Mouse (Mus musculus) kidney, embryonic 16.5 days (tissue): ENCODE data around the gene Pigx. TPM values are rescaled to one million over a fixed set of nuclear protein-coding genes. Genes with fewer than 3 reads are reported as not detected.

Experiments used
- ATAC-seq: fragments of 200-750 bp; cut with Nextera tagmentation; 2 replicates; pipeline ENCODE4 v1.8.0; 2017; ENCODE audit warnings: moderate TSS enrichment; ENCODE audit not compliant: low FRiP score, low TSS enrichment
- H3K27ac ChIP-seq: fragments of 300-500 bp; sonication (generic); 2 replicates; pipeline ENCODE4 v1.5.1; 2014; ENCODE audit warnings: low read length
- H3K27me3 ChIP-seq: fragments of 300-500 bp; sonication (generic); 2 replicates; pipeline ENCODE4 v1.6.1; 2014; ENCODE audit warnings: low read length, control low read depth, mixed read lengths; ENCODE audit not compliant: insufficient read depth
- H3K36me3 ChIP-seq: fragments of 300-500 bp; sonication (generic); 2 replicates; pipeline ENCODE4 v1.6.1; 2014; ENCODE audit warnings: low read length, control low read depth, mixed read lengths; ENCODE audit not compliant: insufficient read depth
- H3K4me1 ChIP-seq: fragments of 300-500 bp; sonication (generic); 2 replicates; pipeline ENCODE4 v1.6.1; 2014; ENCODE audit warnings: low read length, control low read depth, mixed read lengths; ENCODE audit not compliant: insufficient read depth
- H3K4me2 ChIP-seq: fragments of 300-500 bp; sonication (generic); replicated peaks from 2 replicates; pipeline ENCODE4 v1.6.1; 2014; ENCODE audit warnings: low read depth, low read length
- H3K4me3 ChIP-seq: fragments of 300-500 bp; sonication (generic); 2 replicates; pipeline ENCODE4 v1.5.1; 2014; ENCODE audit warnings: mild to moderate bottlenecking, low read length
- H3K9ac ChIP-seq: fragments of 300-500 bp; sonication (generic); replicated peaks from 2 replicates; pipeline ENCODE4 v1.6.1; 2014; ENCODE audit warnings: low read length
- H3K9me3 ChIP-seq: fragments of 300-500 bp; sonication (generic); 2 replicates; pipeline ENCODE4 v1.6.1; 2016; ENCODE audit warnings: low read length, control low read depth
- WGBS: fragments of 180-500 bp; shearing (Covaris S2); extraction: QIAGEN DNeasy Blood & Tissue Kit; methylation state at CpG from one replicate; pipeline ENCODE4 v1.1.7; 2014; 5-methylcytosine and 5-hydroxymethylcytosine counted together
- polyA plus RNA-seq: library from polyadenylated mRNA; unstranded; fragments of >200 nt; fragmentation: Nextera tagmentation; extraction: Ambion mirVana; gene quantifications from 2 replicates; pipeline ENCODE4 v1.2.1, GENCODE M21; 2015

The Pigx gene
- polyA plus RNA-seq, 1 experiment from 2014 or later = 130 TPM

DNA sequence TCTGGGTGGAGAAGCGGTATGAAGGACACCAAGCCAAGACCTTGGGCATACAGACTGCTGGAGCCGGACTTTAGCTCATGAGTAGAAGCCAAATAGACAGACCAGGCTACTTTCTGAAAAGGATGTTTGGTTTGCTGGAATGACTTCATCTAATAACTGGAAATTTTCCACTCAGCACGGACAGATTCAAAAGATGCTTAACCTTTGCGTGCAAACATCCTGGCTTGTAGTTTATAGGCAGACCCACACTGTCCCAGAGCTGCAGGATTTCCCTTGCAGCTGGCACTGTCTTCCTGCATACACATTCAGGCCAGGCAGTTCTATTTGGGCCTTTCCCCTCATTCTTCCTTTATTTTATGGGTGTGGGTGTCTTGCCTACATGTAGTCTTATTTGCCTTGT lies 27.5 kb upstream of the Pigx start:
- ATAC-seq = no peak
- no peak overlapping the region for H3K9ac ChIP-seq
- no peaks in the 10 kb centered on the region for H3K36me3 ChIP-seq
- H3K27me3 ChIP-seq = no peaks in the 10 kb centered on the region
- no peak overlapping the region for H3K4me2 ChIP-seq
- no peak overlapping the region for H3K4me3 ChIP-seq
- 78% methylated on average over 4 of the region's 4 CpGs for WGBS
- H3K9me3 ChIP-seq = no peaks in the 10 kb centered on the region
- H3K4me1 ChIP-seq = no peaks in the 10 kb centered on the region
- peak overlapping the region; percentile 63 for H3K27ac ChIP-seq

DNA sequence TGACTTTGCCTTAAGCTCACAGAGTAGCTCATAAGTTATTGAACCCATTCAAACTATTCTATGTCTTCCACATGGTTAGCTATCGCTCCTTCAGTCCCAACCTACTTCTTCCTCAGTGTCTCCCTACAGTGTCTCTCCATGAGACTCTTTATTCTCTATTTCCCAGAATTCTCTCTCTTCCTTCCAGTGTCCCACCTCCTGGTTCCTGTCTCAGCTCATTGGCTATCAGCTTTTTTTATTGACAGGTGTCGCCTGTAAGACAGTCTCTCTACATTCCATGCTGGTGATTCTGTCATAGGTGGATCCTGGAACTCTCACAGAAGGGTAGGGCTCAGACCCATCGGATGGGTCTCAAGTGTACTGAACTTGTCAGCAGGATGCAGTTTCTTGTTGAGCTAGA lies 25.8 kb upstream of the Pigx start:
- Histone ChIP-seq H3K9me3 (no peaks in the 10 kb centered on the region), H3K4me1 (no peaks in the 10 kb centered on the region), H3K4me3 (no peak overlapping the region), H3K27ac (0 out of 2 replicates have a peak overlapping the region, but pooled peaks have one; percentile 67), H3K4me2 (no peak overlapping the region), H3K27me3 (no peaks in the 10 kb centered on the region), H3K9ac (no peak overlapping the region), H3K36me3 (no peaks in the 10 kb centered on the region)
- ATAC-seq = no peak
- 92% methylated on average over 3 of the region's 3 CpGs for WGBS

DNA sequence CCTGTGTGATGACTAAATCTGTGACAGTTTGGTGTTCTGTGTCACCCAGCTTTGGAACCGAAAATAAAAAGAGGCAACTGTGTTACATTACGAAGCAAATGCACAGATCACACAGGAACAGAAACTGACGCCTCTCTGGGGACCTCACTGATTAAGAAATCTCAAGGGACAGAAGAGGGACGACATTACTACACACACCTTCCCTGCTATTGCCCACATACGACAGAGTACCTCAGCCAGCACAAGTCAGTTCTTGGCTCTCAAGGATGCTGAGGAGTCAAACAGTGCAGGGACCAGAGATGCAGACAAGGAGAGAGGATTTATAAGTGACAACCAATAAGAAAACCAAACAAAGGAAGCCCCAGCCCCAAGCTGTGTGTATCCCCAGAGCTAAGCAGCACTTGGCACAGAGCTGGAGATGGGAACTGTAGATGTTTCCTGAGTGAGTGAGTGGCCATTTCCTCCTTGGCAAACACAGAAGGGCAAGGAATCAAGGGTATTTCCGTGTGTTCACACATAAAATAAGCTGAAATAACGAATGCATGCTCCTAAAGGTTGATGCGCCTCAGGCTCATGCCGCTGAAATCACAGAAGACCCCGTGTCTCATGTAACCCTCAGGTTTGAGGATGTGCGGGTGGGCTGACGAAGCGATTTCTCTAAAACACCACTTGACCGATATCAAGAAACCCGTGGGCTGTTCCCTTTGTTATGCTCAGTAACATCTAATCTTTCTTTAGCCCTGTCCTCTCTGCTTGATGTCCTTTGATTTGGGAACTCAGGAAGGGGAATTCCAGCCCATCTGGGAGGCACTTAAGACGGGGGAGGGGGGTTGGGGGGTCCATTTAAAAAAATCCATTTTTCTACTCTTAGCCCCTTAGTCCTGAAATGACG lies 25.1 kb upstream of the Pigx start:
- Histone ChIP-seq H3K4me1 (no peaks in the 10 kb centered on the region), H3K4me3 (no peak overlapping the region), H3K4me2 (0 out of 2 replicates have a peak overlapping the region, but pooled peaks have one; percentile 6), H3K36me3 (no peaks in the 10 kb centered on the region), H3K9ac (no peak overlapping the region), H3K9me3 (no peaks in the 10 kb centered on the region), H3K27ac (peak overlapping the region; percentile 67; the same call in 1 of the 2 replicates), H3K27me3 (no peaks in the 10 kb centered on the region)
- WGBS = 57% methylated on average over 17 of the region's 17 CpGs
- peak; percentile 9; the same call in 1 of the 2 replicates for ATAC-seq

DNA sequence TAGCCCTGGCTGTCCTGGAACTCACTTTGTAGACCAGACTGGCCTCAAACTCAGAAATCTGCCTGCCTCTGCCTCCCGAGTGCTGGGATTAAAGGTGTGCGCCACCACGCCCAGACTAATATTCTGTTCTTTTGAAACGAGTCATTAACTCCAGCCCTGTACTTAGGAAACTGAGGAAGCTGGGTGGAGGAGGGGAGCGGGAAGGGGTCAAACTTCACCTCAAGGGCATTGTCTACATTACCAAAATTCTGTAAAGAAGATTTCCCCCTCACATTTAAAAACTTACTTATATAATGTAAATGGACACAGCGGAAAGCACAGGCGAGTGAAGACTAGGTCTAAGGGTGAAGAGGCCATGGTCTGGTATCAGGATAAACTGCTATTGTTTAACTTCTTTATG lies 24.5 kb upstream of the Pigx start:
- 84% methylated on average over 7 of the region's 7 CpGs for WGBS
- Histone ChIP-seq H3K4me3 (no peak overlapping the region), H3K27ac (peak overlapping the region; percentile 67; the same call in 1 of the 2 replicates), H3K4me1 (no peaks in the 10 kb centered on the region), H3K27me3 (no peaks in the 10 kb centered on the region), H3K9ac (no peak overlapping the region), H3K36me3 (no peaks in the 10 kb centered on the region), H3K4me2 (no peak overlapping the region), H3K9me3 (no peaks in the 10 kb centered on the region)
- ATAC-seq = no peak

DNA sequence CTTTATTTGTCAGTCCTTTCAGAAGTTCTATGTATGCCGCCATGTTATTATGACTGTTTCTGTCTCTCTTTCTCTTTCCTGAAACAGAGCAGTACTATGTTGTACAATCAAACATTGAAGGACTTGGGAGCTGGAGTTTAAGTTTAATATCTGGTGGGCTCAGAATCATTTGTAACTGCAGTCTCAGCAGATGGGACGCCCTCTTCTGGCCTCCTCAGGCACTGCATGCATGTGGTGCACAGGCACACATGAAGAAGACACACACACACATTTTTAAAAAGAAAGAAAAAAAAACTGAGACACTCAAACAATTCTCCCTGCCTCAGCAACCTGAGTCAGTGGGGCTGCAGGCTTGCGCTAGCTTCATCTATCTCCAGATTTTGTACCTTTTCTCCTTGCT lies 20.9 kb upstream of the Pigx start:
- ATAC-seq = no peak
- no peak overlapping the region for H3K4me3 ChIP-seq
- no peaks in the 10 kb centered on the region for H3K4me1 ChIP-seq
- H3K4me2 ChIP-seq = no peak overlapping the region
- H3K9me3 ChIP-seq = no peaks in the 10 kb centered on the region
- WGBS = 81% methylated on average over 3 of the region's 3 CpGs
- no peak overlapping the region for H3K9ac ChIP-seq
- no peaks in the 10 kb centered on the region for H3K27me3 ChIP-seq
- no peaks in the 10 kb centered on the region for H3K36me3 ChIP-seq
- H3K27ac ChIP-seq = no peak overlapping the region

DNA sequence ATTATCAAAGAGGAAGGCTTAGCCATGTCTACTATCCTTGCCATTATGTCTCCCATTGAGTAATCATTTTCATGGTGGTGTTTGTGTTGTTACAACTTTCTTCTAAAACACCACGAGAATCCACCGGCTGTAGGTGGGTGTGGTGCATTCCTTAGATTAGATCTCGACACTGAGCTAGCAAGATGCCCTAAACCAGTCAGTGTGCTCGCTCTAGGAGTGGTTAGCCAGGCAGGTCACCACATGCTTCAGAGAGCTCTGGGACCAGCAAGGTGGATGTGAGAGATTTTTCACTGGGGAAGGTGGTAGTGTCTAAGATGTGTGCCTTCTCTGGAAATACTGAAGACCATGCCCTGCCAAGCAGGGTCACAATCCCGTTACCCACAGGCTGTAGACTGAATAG lies 16.6 kb upstream of the Pigx start:
- 42% methylated on average over 5 of the region's 5 CpGs for WGBS
- Histone ChIP-seq H3K27ac (no peak overlapping the region), H3K4me2 (no peak overlapping the region), H3K4me1 (no peaks in the 10 kb centered on the region), H3K9ac (no peak overlapping the region), H3K9me3 (no peaks in the 10 kb centered on the region), H3K4me3 (no peak overlapping the region), H3K36me3 (no peaks in the 10 kb centered on the region), H3K27me3 (no peaks in the 10 kb centered on the region)
- ATAC-seq = no peak

DNA sequence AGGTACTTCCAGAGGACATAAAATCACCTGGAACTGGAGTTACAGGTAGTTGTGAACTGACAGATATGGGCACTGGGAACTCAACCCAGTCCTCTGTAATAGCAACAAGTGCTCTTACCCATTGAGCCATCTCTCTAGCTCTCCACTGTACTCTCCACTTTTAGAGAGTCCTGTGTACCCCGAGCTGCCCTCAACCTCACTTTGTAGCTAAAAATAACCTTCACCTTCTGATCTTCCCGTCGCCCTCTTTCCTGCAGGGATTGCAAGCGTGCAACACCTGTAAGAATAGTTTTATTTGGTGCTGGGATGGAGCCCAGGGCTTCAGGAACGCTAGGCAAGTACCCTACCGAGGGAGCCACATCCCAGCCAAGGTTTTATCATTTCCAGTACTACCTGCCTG lies 16.2 kb upstream of the Pigx start:
- Histone ChIP-seq H3K27ac (no peak overlapping the region), H3K4me3 (no peak overlapping the region), H3K36me3 (no peaks in the 10 kb centered on the region), H3K27me3 (no peaks in the 10 kb centered on the region), H3K4me1 (no peaks in the 10 kb centered on the region), H3K4me2 (no peak overlapping the region), H3K9me3 (no peaks in the 10 kb centered on the region), H3K9ac (no peak overlapping the region)
- ATAC-seq = no peak
- WGBS = 54% methylated on average over 6 of the region's 6 CpGs

DNA sequence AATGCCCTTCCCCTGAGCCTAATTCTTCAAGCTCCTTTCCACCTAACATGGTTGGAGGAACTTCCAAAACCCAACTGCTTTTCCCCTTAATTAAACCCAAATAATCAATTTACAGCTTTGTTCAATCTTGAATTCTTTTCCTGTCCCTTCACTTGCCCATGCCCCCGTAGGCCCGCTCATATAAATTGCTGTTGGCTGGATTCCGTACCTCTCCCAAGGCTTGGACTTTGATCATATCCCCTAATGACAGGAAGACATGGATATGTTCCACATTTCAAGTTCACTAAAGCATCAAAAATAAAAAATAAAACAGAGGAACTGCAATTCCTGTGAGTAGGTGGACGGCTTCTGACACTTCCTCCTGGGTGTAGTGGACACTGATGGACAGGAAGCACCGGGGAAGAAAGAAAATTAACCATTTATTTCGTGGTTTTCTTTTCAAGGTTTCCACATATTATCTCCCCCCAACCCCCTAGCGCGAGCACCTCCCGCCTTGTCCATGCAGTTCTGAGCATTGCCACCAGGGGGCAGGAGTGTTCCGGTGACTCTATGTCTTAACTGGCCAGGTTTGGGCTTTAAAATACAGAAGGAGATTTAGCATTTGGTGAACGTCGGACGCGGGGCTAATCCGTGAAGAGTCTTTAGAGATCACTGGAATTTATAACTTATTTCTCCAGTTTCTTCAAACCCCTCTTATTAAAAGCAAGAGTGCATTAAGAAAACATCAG lies 15.6 kb upstream of the Pigx start:
- 0 out of 2 replicates have a peak, but pooled peaks cover 4% of the 10 kb centered on the region for H3K36me3 ChIP-seq
- no peak overlapping the region; the same call in 1 of the 2 replicates for H3K27ac ChIP-seq
- no peaks in the 10 kb centered on the region for H3K4me1 ChIP-seq
- no peaks in the 10 kb centered on the region for H3K9me3 ChIP-seq
- 14% methylated on average over 15 of the region's 15 CpGs for WGBS
- no peak overlapping the region for H3K4me3 ChIP-seq
- H3K4me2 ChIP-seq = peak overlapping the region; percentile 28; the same call in 1 of the 2 replicates
- no peaks in the 10 kb centered on the region for H3K27me3 ChIP-seq
- ATAC-seq = peak; percentile 16
- H3K9ac ChIP-seq = no peak overlapping the region

DNA sequence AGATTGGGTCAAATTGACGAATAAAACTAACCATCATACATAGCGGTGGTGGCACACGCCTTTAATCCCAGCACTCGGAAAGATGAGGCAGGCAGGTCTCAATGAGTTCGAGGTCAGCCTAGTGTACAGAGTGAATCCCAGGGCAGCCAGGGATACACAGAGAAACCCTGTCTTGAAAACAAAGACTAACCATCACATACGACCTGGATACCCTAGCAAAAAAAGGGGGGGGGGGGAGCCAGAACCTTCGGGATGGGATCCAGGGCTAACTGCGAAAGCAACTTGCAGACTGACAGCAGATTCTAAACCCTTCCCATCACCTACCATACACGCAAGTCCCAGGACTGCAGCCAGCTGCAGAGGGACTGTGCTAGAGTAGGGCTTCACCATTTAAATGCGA lies 14.9 kb upstream of the Pigx start:
- Histone ChIP-seq H3K27ac (no peak overlapping the region), H3K36me3 (0 out of 2 replicates have a peak, but pooled peaks cover 4% of the 10 kb centered on the region), H3K9ac (no peak overlapping the region), H3K4me3 (no peak overlapping the region), H3K4me2 (no peak overlapping the region), H3K9me3 (no peaks in the 10 kb centered on the region), H3K4me1 (no peaks in the 10 kb centered on the region), H3K27me3 (no peaks in the 10 kb centered on the region)
- 91% methylated on average over 10 of the region's 10 CpGs for WGBS
- no peak for ATAC-seq
